Mouse (Mus musculus) heart, postnatal 0 days (tissue): ENCODE data around the gene Muc1.

Source experiments
- CTCF ChIP-seq: IDR thresholded peaks from 2 replicates; pipeline ENCODE4 v1.5.1; 2016; ENCODE audit warnings: antibody characterized with exemption, control low read depth, low read depth
- EP300 ChIP-seq: IDR thresholded peaks from 2 replicates; pipeline ENCODE4 v1.6.1; 2016; ENCODE audit warnings: antibody characterized with exemption, low read depth

DNA sequence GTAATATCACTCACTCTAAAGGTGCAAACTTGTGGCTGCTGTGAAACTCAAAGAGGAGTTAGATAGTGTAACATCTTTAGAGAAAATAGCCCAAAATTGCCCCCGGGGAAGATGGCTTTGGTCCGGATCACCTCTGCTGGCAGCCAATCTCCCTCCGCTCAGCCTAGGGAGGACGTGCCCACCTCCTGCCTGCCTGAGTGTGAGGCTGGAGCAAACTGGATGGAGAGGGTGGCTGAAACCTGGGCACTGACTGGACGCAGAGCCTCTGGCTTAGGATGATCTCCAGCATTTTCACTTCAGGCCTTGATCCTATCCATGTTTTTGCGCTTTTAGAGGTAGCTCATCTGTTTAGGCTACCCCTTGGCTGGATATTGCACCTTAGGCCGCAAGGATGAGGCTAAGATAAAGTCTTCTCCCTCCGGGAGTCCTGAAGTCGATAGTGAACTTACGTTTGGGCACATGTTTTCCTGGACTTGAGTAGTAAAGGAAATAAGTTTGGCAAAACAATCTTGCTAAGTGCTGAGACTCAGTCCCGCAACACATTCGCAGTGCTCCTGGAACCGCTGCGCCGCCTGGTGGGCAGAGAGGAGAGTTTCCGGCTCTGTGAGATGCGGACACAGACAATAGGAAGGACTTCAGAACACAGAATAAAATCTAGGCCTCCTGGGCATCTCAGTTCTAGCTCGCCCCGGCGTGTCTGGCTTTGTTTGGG lies 52.9 kb downstream of the Muc1 start:
- TF ChIP-seq CTCF (peak; percentile 93), EP300 (no peak)
